Mouse (Mus musculus) small intestine, adult 2 months (tissue): ENCODE data around the gene Syne1.

ENCODE experiments used
- CTCF ChIP-seq: fragments of 200-500 bp; IDR thresholded peaks from 2 replicates; pipeline ENCODE4 v1.5.1; 2012; ENCODE audit warnings: low read depth, mild to moderate bottlenecking, control low read depth, inconsistent platforms, low read length, moderate library complexity, mixed read lengths; ENCODE audit not compliant: insufficient replicate concordance, insufficient read length; ENCODE audit errors: extremely low read depth
- POLR2A ChIP-seq: fragments of 200-500 bp; IDR thresholded peaks from 2 replicates; pipeline ENCODE4 v1.6.1; 2012; ENCODE audit warnings: low read depth, mild to moderate bottlenecking, control low read depth, inconsistent platforms, low read length, moderate library complexity

GRCm38 (mm10) chr10:5139932-5140264, 411.4 kb downstream of the Syne1 start:
- TF ChIP-seq CTCF, result no peak
- TF ChIP-seq POLR2A, result no peak
